Mouse (Mus musculus) midbrain, embryonic 12.5 days (tissue): ENCODE results near the gene Poc1a. TPM values are rescaled to one million over a fixed set of nuclear protein-coding genes. Genes with fewer than 3 reads are reported as not detected.

ENCODE experiments used
- ATAC-seq: fragments of 200-750 bp; cut with Nextera tagmentation; 2 replicates; pipeline ENCODE4 v1.8.0; 2017; ENCODE audit warnings: low read depth, moderate TSS enrichment, moderate library complexity; ENCODE audit not compliant: low FRiP score
- H3K27ac ChIP-seq: fragments of 300-500 bp; sonication (generic); replicated peaks from 2 replicates; pipeline ENCODE4 v1.5.1; 2016; ENCODE audit warnings: mild to moderate bottlenecking
- H3K27me3 ChIP-seq: fragments of 300-500 bp; sonication (generic); 2 replicates; pipeline ENCODE4 v1.6.1; 2016; ENCODE audit warnings: mild to moderate bottlenecking
- H3K36me3 ChIP-seq: fragments of 300-500 bp; sonication (generic); 2 replicates; pipeline ENCODE4 v1.6.1; 2016
- H3K4me1 ChIP-seq: fragments of 300-500 bp; sonication (generic); 2 replicates; pipeline ENCODE4 v1.6.1; 2016
- H3K4me2 ChIP-seq: fragments of 300-500 bp; sonication (generic); replicated peaks from 2 replicates; pipeline ENCODE4 v1.6.1; 2016; ENCODE audit warnings: mild to moderate bottlenecking, moderate library complexity
- H3K4me3 ChIP-seq: fragments of 300-500 bp; sonication (generic); 2 replicates; pipeline ENCODE4 v1.5.1; 2016; ENCODE audit warnings: mild to moderate bottlenecking
- H3K9ac ChIP-seq: fragments of 300-500 bp; sonication (generic); replicated peaks from 2 replicates; pipeline ENCODE4 v1.6.1; 2016; ENCODE audit warnings: mild to moderate bottlenecking, moderate library complexity
- H3K9me3 ChIP-seq: fragments of 300-500 bp; sonication (generic); 2 replicates; pipeline ENCODE4 v1.6.1; 2016; ENCODE audit warnings: mild to moderate bottlenecking
- WGBS: fragments of 180-500 bp; shearing (Covaris S2); methylation state at CpG from one replicate; pipeline ENCODE4 v1.1.7; 2016; 5-methylcytosine and 5-hydroxymethylcytosine counted together
- polyA plus RNA-seq: library from polyadenylated mRNA; unstranded; fragments of >200 nt; fragmentation: Nextera tagmentation; extraction: Ambion mirVana; gene quantifications from 2 replicates; pipeline ENCODE4 v1.2.1, GENCODE M21; 2016

The Poc1a gene
- polyA plus RNA-seq, 1 experiment from 2014 or later, result 23.2 TPM

- Histone ChIP-seq H3K27me3 (no peaks in the 10 kb centered on the region), H3K4me2 (no peak overlapping the region), H3K9me3 (no peaks in the 10 kb centered on the region), H3K9ac (no peak overlapping the region), H3K27ac (no peak overlapping the region), H3K36me3 (no peaks in the 10 kb centered on the region), H3K4me3 (no peak overlapping the region), H3K4me1 (peaks cover 13% of the 10 kb centered on the region)
- no peak for ATAC-seq
- WGBS, result 80% methylated on average over 9 of the region's 9 CpGs
Measured at GRCm38 (mm10) chr9:106398667-106399311, 117.9 kb downstream of the Poc1a start.

GRCm38 (mm10) chr9:106399808-106400207 lies 118.9 kb downstream of the Poc1a start:
- Histone ChIP-seq H3K4me1 (peaks cover 7% of the 10 kb centered on the region), H3K36me3 (no peaks in the 10 kb centered on the region), H3K9me3 (no peaks in the 10 kb centered on the region), H3K4me3 (no peak overlapping the region), H3K27ac (no peak overlapping the region), H3K4me2 (no peak overlapping the region), H3K27me3 (no peaks in the 10 kb centered on the region), H3K9ac (no peak overlapping the region)
- ATAC-seq, result no peak
- 78% methylated on average over 3 of the region's 3 CpGs for WGBS

Other genes starting within 250 kb of the Poc1a start
- gene Col6a4, start 184.3 kb upstream of the Poc1a start, polyA plus RNA-seq, result 0.29 and 0.32 TPM in 2 replicates
- gene Glyctk, start 122.9 kb upstream of the Poc1a start, polyA plus RNA-seq, result 10.8 and 11.0 TPM in 2 replicates
- 35.6 and 36.3 TPM in 2 replicates for gene Wdr82, start 110.1 kb upstream of the Poc1a start, polyA plus RNA-seq
- gene Ppm1m, start 81.3 kb upstream of the Poc1a start, polyA plus RNA-seq, result 31.9 and 39.1 TPM in 2 replicates
- 53.1 and 58.0 TPM in 2 replicates for gene Twf2, start 78.0 kb upstream of the Poc1a start, polyA plus RNA-seq
- gene Tlr9, start 58.5 kb upstream of the Poc1a start, polyA plus RNA-seq, result not detected in 2 replicates
- 79.0 and 87.6 TPM in 2 replicates for gene Alas1, start 32.4 kb upstream of the Poc1a start, polyA plus RNA-seq
- gene Dusp7, start 87.6 kb downstream of the Poc1a start, polyA plus RNA-seq, result 14.5 and 14.9 TPM in 2 replicates
- 716 and 732 TPM in 2 replicates for gene Rpl29, start 148.4 kb downstream of the Poc1a start, polyA plus RNA-seq
- gene Acy1, start 157.3 kb downstream of the Poc1a start, polyA plus RNA-seq, result 30.1 and 30.5 TPM in 2 replicates
- 4.2 and 4.7 TPM in 2 replicates for gene Abhd14b, start 166.4 kb downstream of the Poc1a start, polyA plus RNA-seq
- 34.1 and 36.5 TPM in 2 replicates for gene Abhd14a, start 166.6 kb downstream of the Poc1a start, polyA plus RNA-seq
- 343 and 348 TPM in 2 replicates for gene Pcbp4, start 172.2 kb downstream of the Poc1a start, polyA plus RNA-seq
- gene Gpr62, start 184.9 kb downstream of the Poc1a start, polyA plus RNA-seq, result 0.71 and 0.79 TPM in 2 replicates
- gene Rrp9, start 194.9 kb downstream of the Poc1a start, polyA plus RNA-seq, result 47.1 and 51.4 TPM in 2 replicates
- gene Parp3, start 195.9 kb downstream of the Poc1a start, polyA plus RNA-seq, result 1.0 and 1.8 TPM in 2 replicates
- not detected in 2 replicates for gene Iqcf1, start 218.9 kb downstream of the Poc1a start, polyA plus RNA-seq
- gene Iqcf5, start 233.5 kb downstream of the Poc1a start, polyA plus RNA-seq, result not detected in 2 replicates